Mouse (Mus musculus): ENCODE measurements around the gene Pxylp1.

DNA sequence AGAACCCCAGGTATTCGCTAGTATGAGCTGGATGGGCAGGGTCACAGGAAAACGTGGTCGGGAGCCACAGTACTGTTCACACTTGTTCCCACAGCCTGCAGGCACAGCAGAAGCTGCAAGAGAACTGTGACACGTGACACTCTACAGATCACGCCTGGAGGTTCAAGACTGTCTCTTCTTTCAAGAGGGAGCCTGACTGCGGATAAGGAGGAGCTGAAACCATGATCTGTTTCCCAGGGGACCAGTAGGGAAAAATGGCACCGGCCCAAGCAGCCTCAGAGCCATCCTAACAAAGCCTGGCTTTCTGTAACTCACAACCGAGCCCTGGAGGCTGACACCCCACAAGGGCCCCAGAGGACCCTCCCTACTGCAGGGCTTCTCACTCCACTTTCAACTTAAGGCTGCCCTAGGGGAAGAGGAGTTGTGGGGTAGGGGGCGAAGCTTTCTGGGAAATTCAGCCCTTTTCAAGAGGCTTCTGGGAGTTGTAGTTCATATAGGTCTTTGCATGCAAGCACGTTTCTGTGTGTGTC lies 97.0 kb downstream of the Pxylp1 start:
- no peak for TF ChIP-seq POLR2A (IDR thresholded peaks at IDR 0.05; ENCODE audit: insufficient read depth, low read depth, low read length)
- TF ChIP-seq CTCF (IDR thresholded peaks at IDR 0.05; ENCODE audit: insufficient read depth, low read depth, low read length), result no peak

All from olfactory bulb, adult 2 months (tissue).